Mouse (Mus musculus) kidney, postnatal 4 days (tissue): ENCODE data around the gene Krtap4-2.

ENCODE experiments used
- DNase-seq, 2 experiments: peaks; one replicate each; pipeline ENCODE4 v3.0.0; 2021; ENCODE audit warnings: mixed read lengths in 2 of 2

The Krtap4-2 gene

GRCm38 (mm10) chr11:99585096-99585495 lies 49.8 kb downstream of the Krtap4-2 start:
- no peak for DNase-seq
